ENCODE assay signal across 18 mouse cellular contexts in genomic region chr5:35495989-35496388, GRCm38 (mm10). TPM values are rescaled to one million over a fixed set of nuclear protein-coding genes. Genes with fewer than 3 reads are reported as not detected.
A peak's percentile ranks its signal among the peaks of the same experiment; 100 is the strongest.
DNase-seq lines count a peak whose midpoint lies in the region; ATAC-seq lines count a peak whose summit lies in the region.
"Had no signal": no experiment of that assay in that cellular context is flagged by ENCODE, and none has a peak within 500 bp of the region (broad histone marks: within the 10 kb centered on the region; RNA-seq: fewer than 3 reads in every experiment).

No protein-coding gene starts in this region.

- no peak for ATAC-seq in megakaryocyte, adult 5-6 weeks (ENCODE audit: poor library complexity, severe bottlenecking)
- ATAC-seq: intestine, embryonic 16.5 days had no signal

- no peaks in the 10 kb centered on the region for H3K36me3 ChIP-seq in embryonic facial prominence, embryonic 10.5 days (replicated peaks)
- H3K36me3 ChIP-seq: embryonic facial prominence, embryonic 15.5 days; hindbrain, embryonic 12.5 days had no signal

- H3K27me3 ChIP-seq in embryonic facial prominence, embryonic 10.5 days (replicated peaks; ENCODE audit: low read depth, poor library complexity, severe bottlenecking) = peaks cover 74% of the 10 kb centered on the region

- DNase-seq in left cerebral cortex, postnatal 4 days = peak; percentile 69
- DNase-seq in left cerebral cortex, adult 11 months (ENCODE audit: low spot score) = no peak
- DNase-seq in embryo, embryonic 10.5 days (ENCODE audit: low spot score) = peak; percentile 70
- DNase-seq in embryonic facial prominence, embryonic 10.5 days (ENCODE audit: low spot score) = peak; percentile 58
- peak; percentile 92 for DNase-seq in retina, embryonic 14.5 days (ENCODE audit: low spot score)
- DNase-seq in heart, postnatal 36 days = no peak
- DNase-seq: adrenal gland, adult 8-10 months; lung, adult 2 months; lung, postnatal 36 days; right cerebral cortex, postnatal 4 days; thymus, adult 2 months had no signal

- H3K9me3 ChIP-seq in embryonic facial prominence, embryonic 10.5 days = no peaks in the 10 kb centered on the region
- H3K9me3 ChIP-seq: embryonic facial prominence, embryonic 15.5 days; hindbrain, embryonic 12.5 days had no signal

- peaks cover 46% of the 10 kb centered on the region for H3K4me1 ChIP-seq in embryonic facial prominence, embryonic 10.5 days
- H3K4me1 ChIP-seq: embryonic facial prominence, embryonic 15.5 days had no signal

- WGBS in embryonic facial prominence, embryonic 10.5 days = 4% methylated on average over 5 of the region's 5 CpGs

- H3K4me3 ChIP-seq in embryonic facial prominence, embryonic 10.5 days = no peak overlapping the region
- H3K4me3 ChIP-seq: embryonic facial prominence, embryonic 15.5 days; hindbrain, embryonic 12.5 days; myocyte had no signal

- peak overlapping the region; percentile 37 for H3K27ac ChIP-seq in embryonic facial prominence, embryonic 10.5 days (replicated peaks)
- H3K27ac ChIP-seq: embryonic facial prominence, embryonic 15.5 days; hindbrain, embryonic 12.5 days; kidney, postnatal 0 days had no signal

- intact Hi-C loops in left cerebral cortex, postnatal 4 days (cut with DNase I) = no loop called here
- intact Hi-C loops in heart, postnatal 36 days (cut with DNase I) = no loop called here

RNA-seq across cellular contexts. Expression of gene Cpz, which starts 29.5 kb away (rescaled TPM):
- 1 to 10 TPM; 1.9 to 3.3 TPM for total RNA-seq in left cerebral cortex, postnatal 4 days (2021)
- 7.1 and 7.6 TPM in 2 replicates for polyA plus RNA-seq in embryonic facial prominence, embryonic 10.5 days (2016; fragmentation: Nextera tagmentation; extraction: Ambion mirVana)
- not detected in 2 replicates for total RNA-seq in megakaryocyte, adult 5-6 weeks (2015)
- not detected in 2 replicates for total RNA-seq in megakaryocyte, adult 5-6 weeks (2017)
- 1 to 10 TPM in 1 of 2 experiments, under 1 TPM in 1; 0.60 to 1.0 TPM for total RNA-seq in heart, postnatal 36 days (2021)
- polyA plus RNA-seq: neural tube, embryonic 14.5 days had no signal

Comparison
In these comparisons a context has a peak if more than half of its experiments do, and no peak if none do; other contexts are left out.
1. DNase-seq: peak in left cerebral cortex, postnatal 4 days (single experiment), embryo, embryonic 10.5 days (single experiment), embryonic facial prominence, embryonic 10.5 days (single experiment) and retina, embryonic 14.5 days (single experiment); none in left cerebral cortex, adult 11 months (single experiment) and heart, postnatal 36 days (0 of 2).